10 mouse cellular contexts compared by ENCODE assay signal in genomic region chr13:60340068-60340467, GRCm38 (mm10).
"Had no signal": no experiment of that assay in that cellular context is flagged by ENCODE, and none has a peak within 500 bp of the region (broad histone marks: within the 10 kb centered on the region; RNA-seq: fewer than 3 reads in every experiment).

No protein-coding gene starts in this region.

- DNase-seq: kidney, adult 11 months; kidney, adult 8-10 months; kidney, postnatal 10 days; kidney, postnatal 36 days; liver; lung, adult 18-20 months; lung, postnatal 10 days; lung, postnatal 36 days; midbrain, embryonic 14.5 days; thymus, postnatal 25 days had no signal
